Comparison of ENCODE assay signal across 25 mouse cellular contexts in the genomic region with DNA sequence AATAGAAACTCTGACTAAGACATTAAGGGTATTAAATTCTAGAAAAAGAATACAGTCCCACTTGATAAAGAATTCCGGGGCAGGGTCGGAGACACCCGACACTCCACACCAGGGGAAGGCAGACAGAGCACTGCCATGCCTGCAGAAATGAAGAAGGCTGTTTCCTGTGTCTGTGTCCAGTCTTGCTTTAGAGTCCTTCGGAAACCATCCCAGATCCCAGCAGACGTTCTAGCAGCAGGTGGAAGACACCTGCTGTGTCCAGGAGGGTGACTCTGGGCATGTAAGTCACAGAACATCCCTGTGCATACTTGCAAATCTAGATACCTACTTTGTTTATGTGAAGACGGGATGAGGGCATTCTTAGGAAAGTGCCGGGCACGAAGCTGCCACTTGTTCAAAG.
DNase-seq lines count a peak whose midpoint lies in the region; ATAC-seq and TF ChIP-seq lines count a peak whose summit lies in the region.
"Had no signal": no experiment of that assay in that cellular context is flagged by ENCODE, and none has a peak within 500 bp of the region (broad histone marks: within the 10 kb centered on the region; RNA-seq: fewer than 3 reads in every experiment).

No protein-coding gene starts in this region.

- no peak overlapping the region for H3K27ac ChIP-seq in heart, adult 2 months
- H3K27ac ChIP-seq in liver, postnatal 0 days (ENCODE audit: low read depth): no peak overlapping the region
- H3K27ac ChIP-seq: embryonic facial prominence, embryonic 15.5 days; forebrain, embryonic 10.5 days; forebrain, embryonic 15.5 days; heart, embryonic 15.5 days; hindbrain, embryonic 14.5 days; intestine, embryonic 15.5 days had no signal

- TF ChIP-seq POLR2A in heart, adult 2 months (IDR thresholded peaks at IDR 0.05; ENCODE audit: insufficient read depth, low read depth, low read length): no peak

- no peaks in the 10 kb centered on the region for H3K79me2 ChIP-seq in heart, adult 2 months (replicated peaks; ENCODE audit: control insufficient read depth, insufficient read depth, low read length)

- no peaks in the 10 kb centered on the region for H3K4me1 ChIP-seq in heart, adult 2 months (ENCODE audit: control insufficient read depth, insufficient read depth, low read length)
- H3K4me1 ChIP-seq in liver, postnatal 0 days (ENCODE audit: insufficient read depth): no peaks in the 10 kb centered on the region
- H3K4me1 ChIP-seq: embryonic facial prominence, embryonic 15.5 days; heart, embryonic 15.5 days; intestine, embryonic 15.5 days had no signal

- H3K4me3 ChIP-seq in heart, adult 2 months: no peak overlapping the region
- H3K4me3 ChIP-seq in liver, postnatal 0 days (ENCODE audit: low read depth, low read length): no peak overlapping the region
- H3K4me3 ChIP-seq: embryonic facial prominence, embryonic 15.5 days; erythroblast, embryonic 14.5 days; forebrain, embryonic 10.5 days; forebrain, embryonic 15.5 days; heart, embryonic 15.5 days; intestine, embryonic 15.5 days had no signal

- no peak for ATAC-seq in liver, postnatal 0 days
- ATAC-seq: activated CD4-positive, CD25-positive, alpha-beta regulatory T cell, adult 4 months; forebrain, embryonic 15.5 days; intestine, embryonic 15.5 days; Patski had no signal

- no peak overlapping the region for H3K4me2 ChIP-seq in liver, postnatal 0 days (ENCODE audit: low read depth, low read length)
- H3K4me2 ChIP-seq: embryonic facial prominence, embryonic 15.5 days; forebrain, embryonic 15.5 days; heart, embryonic 11.5 days; heart, embryonic 15.5 days; hindbrain, embryonic 14.5 days; intestine, embryonic 15.5 days had no signal

- H3K27me3 ChIP-seq in heart, adult 2 months (ENCODE audit: control insufficient read depth, insufficient read depth, low read length): no peaks in the 10 kb centered on the region
- H3K27me3 ChIP-seq in liver, postnatal 0 days (ENCODE audit: insufficient read depth, low read length): no peaks in the 10 kb centered on the region
- H3K27me3 ChIP-seq: CH12.LX; embryonic facial prominence, embryonic 15.5 days; forebrain, embryonic 15.5 days; heart, embryonic 15.5 days; intestine, embryonic 15.5 days had no signal

- no peaks in the 10 kb centered on the region for H3K36me3 ChIP-seq in heart, adult 2 months (ENCODE audit: control insufficient read depth, insufficient read depth, low read length)
- H3K36me3 ChIP-seq in liver, postnatal 0 days (replicated peaks; ENCODE audit: insufficient read depth, low read length): no peaks in the 10 kb centered on the region
- H3K36me3 ChIP-seq: embryonic facial prominence, embryonic 15.5 days; forebrain, embryonic 10.5 days; forebrain, embryonic 15.5 days; heart, embryonic 15.5 days; intestine, embryonic 15.5 days had no signal

- H3K9ac ChIP-seq in heart, adult 2 months (ENCODE audit: low read depth, low read length): no peak overlapping the region
- H3K9ac ChIP-seq in liver, postnatal 0 days (replicated peaks): no peak overlapping the region
- H3K9ac ChIP-seq: embryonic facial prominence, embryonic 15.5 days; forebrain, embryonic 15.5 days; heart, embryonic 15.5 days; hindbrain, embryonic 14.5 days; intestine, embryonic 15.5 days had no signal

- intact Hi-C loops in heart, adult 2 months (cut with DNase I): no loop called here

- H3K9me3 ChIP-seq in liver, postnatal 0 days (ENCODE audit: low read length): 0 out of 2 replicates have a peak, but pooled peaks cover 2% of the 10 kb centered on the region
- H3K9me3 ChIP-seq: embryonic facial prominence, embryonic 15.5 days; forebrain, embryonic 15.5 days; heart, embryonic 15.5 days; intestine, embryonic 15.5 days had no signal

- no peak for TF ChIP-seq CTCF in heart, adult 2 months (IDR thresholded peaks at IDR 0.05)
- TF ChIP-seq CTCF in liver, postnatal 0 days (IDR thresholded peaks at IDR 0.05; ENCODE audit: low read depth): no peak

- DNase-seq in heart, adult 11 months: peak; percentile 65
- no peak for DNase-seq in heart, adult 2 months
- DNase-seq in cerebellum, adult 11-12 months: peak; percentile 32
- peak; percentile 15 for DNase-seq in cerebellum, adult 8-10 months
- peak; percentile 23 for DNase-seq in cerebellum, postnatal 36 days
- no peak for DNase-seq in right cerebral cortex, adult 2 months (ENCODE audit: low spot score in 2 of 2)
- no peak for DNase-seq in liver, postnatal 0 days
- DNase-seq: adrenal gland, adult 2 months; adrenal gland, postnatal 25 days; embryo, embryonic 11 days; gastrocnemius, postnatal 36 days; heart, adult 18-20 months; heart, postnatal 14 days; kidney, adult 2 months had no signal

- WGBS in heart, adult 2 months: 69% methylated on average over 8 of the region's 8 CpGs
- WGBS in liver, postnatal 0 days (ENCODE audit: insufficient replicate concordance): 76% methylated on average over 8 of the region's 8 CpGs

- no peak for TF ChIP-seq EP300 in heart, adult 2 months (IDR thresholded peaks at IDR 0.05; ENCODE audit: insufficient read depth, low read depth, low read length)
- no peak for TF ChIP-seq EP300 in liver, postnatal 0 days (IDR thresholded peaks at IDR 0.05; ENCODE audit: low read depth)

Comparison
In these comparisons a context has a peak if more than half of its experiments do, and no peak if none do; other contexts are left out.
1. DNase-seq: peak in heart, adult 11 months (single experiment), cerebellum, adult 11-12 months (single experiment), cerebellum, adult 8-10 months (single experiment) and cerebellum, postnatal 36 days (2 of 2); none in heart, adult 2 months (0 of 2), right cerebral cortex, adult 2 months (0 of 2) and liver, postnatal 0 days (single experiment).